Mouse (Mus musculus) forebrain, embryonic 13.5 days (tissue): ENCODE results near the gene Cxcr2. TPM values are rescaled to one million over a fixed set of nuclear protein-coding genes. Genes with fewer than 3 reads are reported as not detected.

Source experiments
- ATAC-seq: fragments of 200-750 bp; cut with Nextera tagmentation; 2 replicates; pipeline ENCODE4 v1.8.0; 2017
- H3K27ac ChIP-seq: fragments of 300-500 bp; sonication (generic); 2 replicates; pipeline ENCODE4 v1.5.1; 2015; ENCODE audit warnings: inconsistent platforms, mild to moderate bottlenecking, moderate library complexity
- H3K27me3 ChIP-seq: fragments of 300-500 bp; sonication (generic); 2 replicates; pipeline ENCODE4 v1.6.1; 2015; ENCODE audit warnings: mild to moderate bottlenecking, inconsistent platforms
- H3K36me3 ChIP-seq: fragments of 300-500 bp; sonication (generic); 2 replicates; pipeline ENCODE4 v1.6.1; 2015; ENCODE audit warnings: mild to moderate bottlenecking, inconsistent platforms; ENCODE audit not compliant: poor library complexity, severe bottlenecking
- H3K4me1 ChIP-seq: fragments of 300-500 bp; sonication (generic); 2 replicates; pipeline ENCODE4 v1.6.1; 2015; ENCODE audit warnings: inconsistent platforms
- H3K4me2 ChIP-seq: fragments of 300-500 bp; sonication (generic); 2 replicates; pipeline ENCODE4 v1.6.1; 2015; ENCODE audit warnings: inconsistent platforms, mild to moderate bottlenecking, moderate library complexity
- H3K4me3 ChIP-seq: fragments of 300-500 bp; sonication (generic); 2 replicates; pipeline ENCODE4 v1.5.1; 2015; ENCODE audit warnings: mild to moderate bottlenecking, inconsistent platforms
- H3K9ac ChIP-seq: fragments of 300-500 bp; sonication (generic); 2 replicates; pipeline ENCODE4 v1.6.1; 2015; ENCODE audit warnings: mild to moderate bottlenecking, inconsistent platforms
- H3K9me3 ChIP-seq: fragments of 300-500 bp; sonication (generic); replicated peaks from 2 replicates; pipeline ENCODE4 v1.6.1; 2016; ENCODE audit warnings: inconsistent platforms
- WGBS: fragments of 180-500 bp; shearing (Covaris S2); methylation state at CpG from one replicate; pipeline ENCODE4 v1.1.7; 2015; 5-methylcytosine and 5-hydroxymethylcytosine counted together
- polyA plus RNA-seq: library from polyadenylated mRNA; unstranded; fragments of >200 nt; fragmentation: Nextera tagmentation; extraction: Ambion mirVana; gene quantifications from 2 replicates; pipeline ENCODE4 v1.2.1, GENCODE M21; 2015

The Cxcr2 gene
- polyA plus RNA-seq: 0.14 TPM in 1 of 2 replicates, not detected in the other

DNA sequence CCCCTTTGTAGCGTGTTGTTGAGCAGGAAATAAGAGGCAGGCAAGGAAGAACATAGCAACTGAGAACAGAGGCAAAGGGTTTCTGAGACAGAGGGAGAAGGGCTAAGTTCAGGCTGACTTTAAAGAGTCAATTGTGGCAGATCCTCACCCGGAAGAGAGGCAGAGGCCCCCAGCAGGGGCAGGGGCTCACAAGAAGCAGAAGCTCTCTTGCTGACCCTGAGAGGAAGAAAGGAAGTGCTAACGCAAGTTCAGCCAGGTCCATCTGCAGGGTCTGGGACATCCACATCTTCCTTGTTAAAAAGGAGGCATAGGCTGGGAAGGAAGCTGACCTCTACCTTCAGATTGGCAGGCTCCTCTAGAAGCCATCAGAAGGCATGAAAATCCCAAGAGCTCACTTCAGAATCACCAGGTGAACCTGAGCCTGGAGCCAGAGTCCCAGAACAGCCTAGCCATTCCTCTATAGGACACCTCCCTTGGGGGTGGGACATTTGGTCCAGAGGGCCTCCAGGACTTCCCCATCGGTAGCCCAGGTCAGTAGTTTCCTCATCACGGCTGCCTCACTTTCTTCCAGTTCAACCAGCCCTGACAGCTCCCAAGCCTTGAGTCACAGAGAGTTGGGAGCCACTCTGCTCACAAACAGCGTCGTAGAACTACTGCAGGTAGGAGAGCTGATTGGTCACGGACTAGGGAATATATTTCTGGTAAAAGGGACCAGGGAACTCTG lies at the start of gene Cxcr2:
TSS of gene Cxcr2 (plus strand) at position 529 of the 724 bp plus-strand sequence.
- 83% methylated on average over 8 of the region's 8 CpGs for WGBS
- Histone ChIP-seq H3K36me3 (no peaks in the 10 kb centered on the region), H3K4me1 (0 out of 2 replicates have a peak, but pooled peaks cover 4% of the 10 kb centered on the region), H3K9me3 (no peaks in the 10 kb centered on the region), H3K27me3 (no peaks in the 10 kb centered on the region), H3K27ac (no peak within 1 kb of the TSS), H3K4me2 (no peak within 1 kb of the TSS), H3K9ac (no peak within 1 kb of the TSS), H3K4me3 (no peak within 1 kb of the TSS)
- no peak for ATAC-seq

DNA sequence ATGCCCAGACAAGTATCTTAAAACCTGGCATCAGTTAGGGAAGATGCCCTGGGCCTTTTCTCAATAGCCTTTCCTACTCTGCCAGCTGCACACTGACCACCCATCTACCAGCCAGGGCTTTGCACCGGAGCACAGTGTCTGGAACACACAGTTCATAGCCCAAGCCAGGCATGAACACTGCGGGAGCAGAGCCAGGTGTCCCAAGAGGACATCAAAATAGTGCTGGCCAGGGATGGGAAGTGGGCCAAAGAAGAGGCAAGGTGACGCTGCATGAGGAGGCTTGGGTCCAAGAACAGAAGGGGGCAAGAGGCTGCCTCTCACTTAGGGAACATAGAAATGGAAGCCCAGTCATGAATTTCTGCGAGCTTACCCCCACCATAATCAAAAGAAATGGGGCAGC lies 48.1 kb upstream of the Cxcr2 start:
- Histone ChIP-seq H3K4me3 (no peak overlapping the region), H3K4me1 (peaks cover 63% of the 10 kb centered on the region), H3K4me2 (no peak overlapping the region), H3K36me3 (no peaks in the 10 kb centered on the region), H3K9me3 (no peaks in the 10 kb centered on the region), H3K27ac (no peak overlapping the region), H3K9ac (no peak overlapping the region), H3K27me3 (no peaks in the 10 kb centered on the region)
- ATAC-seq: no peak
- WGBS: 77% methylated on average over 4 of the region's 4 CpGs

DNA sequence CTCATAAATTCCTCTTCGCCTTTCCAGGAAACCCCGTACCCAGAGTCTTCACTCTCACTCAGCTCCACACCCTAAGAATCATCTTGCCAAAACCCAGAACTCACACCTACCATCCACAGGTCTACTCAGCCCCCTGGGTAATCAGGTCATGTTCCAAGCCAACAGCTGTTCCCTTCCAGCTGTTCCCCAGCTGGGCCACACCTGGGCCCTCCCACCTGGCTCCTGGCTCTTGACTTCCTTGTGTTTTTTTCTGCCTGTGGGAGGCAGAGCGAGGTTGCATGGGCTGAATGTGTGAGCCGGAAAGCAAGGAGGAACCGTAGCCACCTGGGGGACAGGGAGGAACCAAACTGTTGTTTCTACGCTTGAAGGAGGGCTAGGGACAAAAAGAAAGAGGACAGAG lies 47.6 kb upstream of the Cxcr2 start:
- Histone ChIP-seq H3K9ac (no peak overlapping the region), H3K4me3 (no peak overlapping the region), H3K27me3 (no peaks in the 10 kb centered on the region), H3K36me3 (no peaks in the 10 kb centered on the region), H3K27ac (no peak overlapping the region), H3K4me1 (peaks cover 69% of the 10 kb centered on the region), H3K4me2 (no peak overlapping the region), H3K9me3 (no peaks in the 10 kb centered on the region)
- ATAC-seq: no peak
- WGBS: 75% methylated on average over 6 of the region's 6 CpGs

DNA sequence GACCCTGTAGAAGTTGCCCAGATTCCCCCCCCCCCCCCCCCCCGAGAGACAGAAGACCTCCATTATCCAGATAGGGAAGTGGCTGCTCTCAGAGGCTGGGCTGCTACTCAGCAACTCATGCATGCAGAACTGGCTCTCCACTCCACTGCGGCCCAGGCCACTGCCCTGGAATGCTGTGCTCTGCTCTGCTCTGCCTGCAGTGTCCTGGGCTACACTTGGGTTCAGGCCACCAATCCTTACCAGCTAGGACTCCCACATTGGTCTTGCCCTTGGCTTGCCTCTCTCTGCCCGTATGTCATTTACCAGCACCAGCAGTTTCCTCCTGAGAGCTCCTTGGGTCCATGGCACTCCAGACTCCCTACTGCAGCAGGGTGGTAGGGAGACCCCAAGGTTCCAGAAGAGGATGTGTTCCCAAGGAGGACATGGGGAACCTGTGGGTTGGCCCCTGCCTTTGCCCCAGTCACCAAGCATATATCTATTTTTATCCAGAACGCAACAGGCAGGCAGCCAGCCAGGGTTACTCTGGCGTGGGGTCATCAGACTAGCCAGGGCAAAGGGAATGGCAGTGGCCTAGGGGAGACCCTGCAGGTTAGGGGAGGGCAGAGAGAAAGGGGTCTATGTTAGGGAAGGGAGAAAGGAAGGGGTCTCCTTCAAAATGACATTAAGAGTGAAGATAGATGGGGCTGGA lies 45.7 kb upstream of the Cxcr2 start:
- H3K27ac ChIP-seq: no peak overlapping the region
- no peak overlapping the region for H3K4me3 ChIP-seq
- peaks cover 69% of the 10 kb centered on the region for H3K4me1 ChIP-seq
- ATAC-seq: no peak
- no peak overlapping the region for H3K4me2 ChIP-seq
- WGBS: 86% methylated on average over 4 of the region's 5 CpGs
- H3K36me3 ChIP-seq: no peaks in the 10 kb centered on the region
- H3K9ac ChIP-seq: no peak overlapping the region
- H3K9me3 ChIP-seq: no peaks in the 10 kb centered on the region
- H3K27me3 ChIP-seq: no peaks in the 10 kb centered on the region

DNA sequence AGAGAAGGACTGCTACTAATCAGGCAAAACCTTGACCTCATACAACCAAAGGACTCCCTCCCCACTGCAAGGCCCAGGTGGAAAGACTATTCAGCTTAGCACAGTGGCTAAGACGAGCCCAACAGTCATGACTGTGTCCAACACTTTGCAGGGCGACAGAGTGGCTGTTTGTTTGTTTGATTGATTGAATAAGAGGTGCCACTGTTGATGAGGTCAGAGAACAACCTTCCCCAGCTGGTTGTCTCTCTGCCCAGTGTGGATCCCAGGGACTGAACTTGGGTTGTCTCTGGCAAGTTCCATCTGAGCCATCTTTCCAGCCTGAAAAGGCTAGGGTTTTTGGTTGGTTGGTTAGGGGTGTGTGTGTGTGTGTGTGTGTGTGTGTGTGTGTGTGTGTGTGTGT lies 44.1 kb upstream of the Cxcr2 start:
- Histone ChIP-seq H3K36me3 (no peaks in the 10 kb centered on the region), H3K4me2 (no peak overlapping the region), H3K9ac (no peak overlapping the region), H3K9me3 (no peaks in the 10 kb centered on the region), H3K4me3 (no peak overlapping the region), H3K27me3 (no peaks in the 10 kb centered on the region), H3K27ac (peak overlapping the region; percentile 48; the same call in 1 of the 2 replicates), H3K4me1 (peaks cover 56% of the 10 kb centered on the region)
- 52% methylated on average over 2 of the region's 2 CpGs for WGBS
- no peak for ATAC-seq

DNA sequence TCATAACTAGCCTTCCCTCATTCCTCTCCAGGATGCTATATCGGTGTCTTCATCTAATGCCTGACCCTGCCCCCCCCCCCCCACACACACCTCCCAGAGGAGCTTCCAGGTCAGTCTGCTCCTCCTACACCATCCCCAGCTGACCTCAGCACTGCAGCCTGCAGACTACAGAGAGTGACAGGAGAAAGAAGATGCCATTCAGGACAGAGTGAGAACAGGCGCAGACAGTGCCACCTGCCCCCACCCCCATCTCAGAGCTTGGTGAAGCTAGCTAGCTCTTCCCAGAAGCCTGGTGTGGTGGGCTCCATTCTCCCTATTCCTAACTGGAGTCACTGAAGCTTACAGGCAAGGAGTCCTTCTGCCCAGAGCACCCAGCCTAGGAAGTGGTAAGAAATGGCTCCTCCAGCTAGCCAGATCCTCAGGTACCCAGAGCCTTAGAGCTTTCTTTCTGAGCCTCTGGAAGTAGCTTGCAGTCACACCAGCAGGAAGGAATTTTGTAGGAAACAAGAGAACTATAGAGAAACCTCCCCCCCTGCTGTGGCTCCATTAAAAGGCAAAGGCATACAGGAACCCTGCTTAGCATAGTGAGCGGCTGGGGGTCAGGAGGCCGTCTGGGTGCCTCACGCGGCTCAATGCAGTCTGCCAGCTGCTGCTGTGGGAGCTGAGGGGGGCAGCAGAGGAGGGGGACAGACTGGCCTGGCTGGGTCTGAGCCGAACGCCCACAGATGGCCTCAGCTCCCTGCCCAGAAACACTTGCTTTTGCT lies 42.7 kb upstream of the Cxcr2 start:
- peak overlapping the region; percentile 35 for H3K4me2 ChIP-seq

DNA sequence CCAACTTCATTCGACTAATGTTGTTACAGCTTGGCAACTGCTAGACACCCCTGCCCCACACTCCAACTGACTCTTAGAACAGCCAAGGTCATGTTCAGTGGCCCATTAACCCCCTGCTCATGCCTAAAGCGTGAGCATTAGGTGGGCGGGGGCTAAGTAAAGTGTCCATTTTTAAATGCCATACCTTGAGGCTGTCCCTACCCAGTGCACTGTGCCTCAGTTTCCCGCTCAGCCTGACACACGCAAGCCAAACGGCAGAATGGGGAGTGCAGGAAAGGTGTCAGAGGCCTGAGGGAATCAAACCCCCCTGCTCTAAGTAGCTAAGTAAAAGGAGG lies 42.1 kb upstream of the Cxcr2 start:
- Histone ChIP-seq H3K36me3 (no peaks in the 10 kb centered on the region), H3K4me3 (no peak overlapping the region), H3K9me3 (no peaks in the 10 kb centered on the region), H3K9ac (peak overlapping the region; percentile 27; the same call in 1 of the 2 replicates), H3K27me3 (no peaks in the 10 kb centered on the region), H3K4me2 (peak overlapping the region; percentile 35), H3K27ac (peak overlapping the region; percentile 84), H3K4me1 (peaks cover 44% of the 10 kb centered on the region)
- ATAC-seq: no peak
- WGBS: 15% methylated on average over 6 of the region's 6 CpGs

More for the DNA sequence above, 42.7 kb upstream of the Cxcr2 start:
- Histone ChIP-seq H3K4me3 (no peak overlapping the region), H3K27me3 (no peaks in the 10 kb centered on the region), H3K4me1 (peaks cover 48% of the 10 kb centered on the region), H3K27ac (peak overlapping the region; percentile 84), H3K9ac (peak overlapping the region; percentile 27; the same call in 1 of the 2 replicates), H3K36me3 (no peaks in the 10 kb centered on the region), H3K9me3 (no peaks in the 10 kb centered on the region)
- ATAC-seq: peak; percentile 90
- 4% methylated on average over 8 of the region's 8 CpGs for WGBS

DNA sequence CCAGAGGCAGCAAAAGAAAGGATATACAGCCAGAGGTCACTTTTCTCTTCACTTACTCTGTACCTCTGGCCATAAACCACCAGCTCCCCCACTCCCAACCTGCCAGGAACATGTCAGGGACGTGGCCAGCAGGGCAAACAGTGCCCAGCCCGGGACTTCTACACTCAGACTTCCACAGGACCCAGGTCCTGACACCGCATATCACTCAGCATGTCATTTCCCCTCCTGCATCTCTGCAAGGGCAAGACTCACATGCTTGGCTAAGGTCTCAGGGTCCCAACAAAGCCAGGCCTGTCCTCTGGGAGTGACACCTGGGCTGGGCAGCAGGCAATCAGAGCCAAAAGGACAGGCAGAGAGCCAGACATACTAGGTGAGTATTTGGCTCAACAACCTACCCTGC lies 40.7 kb upstream of the Cxcr2 start:
- Histone ChIP-seq H3K27me3 (no peaks in the 10 kb centered on the region), H3K9ac (no peak overlapping the region), H3K4me3 (no peak overlapping the region), H3K9me3 (no peaks in the 10 kb centered on the region), H3K4me1 (peaks cover 41% of the 10 kb centered on the region), H3K4me2 (no peak overlapping the region), H3K27ac (no peak overlapping the region), H3K36me3 (no peaks in the 10 kb centered on the region)
- 63% methylated on average over 3 of the region's 3 CpGs for WGBS
- ATAC-seq: no peak

DNA sequence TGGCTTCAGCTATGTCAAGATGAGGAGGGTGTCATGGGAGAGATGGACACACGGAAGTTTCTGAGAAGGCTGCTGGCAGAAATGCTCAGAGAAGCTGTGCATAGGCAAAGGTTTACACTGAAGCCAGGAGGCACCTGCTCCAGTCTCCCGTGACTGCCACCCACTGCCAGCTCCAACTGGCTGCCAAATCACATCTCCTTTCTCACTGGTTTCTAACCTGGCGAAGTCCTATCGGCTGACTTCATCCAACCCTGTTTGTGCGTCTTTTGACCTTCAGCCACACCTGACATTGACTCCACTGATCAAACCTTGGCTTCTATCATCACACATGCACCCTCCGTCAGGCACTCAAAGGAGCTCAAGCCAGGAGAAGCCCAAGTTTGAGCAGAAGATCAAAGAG lies 35.9 kb upstream of the Cxcr2 start:
- no peak overlapping the region for H3K9ac ChIP-seq
- no peaks in the 10 kb centered on the region for H3K9me3 ChIP-seq
- peaks cover 36% of the 10 kb centered on the region for H3K4me1 ChIP-seq
- WGBS: 92% methylated on average over 6 of the region's 6 CpGs
- H3K4me2 ChIP-seq: no peak overlapping the region
- no peak overlapping the region for H3K4me3 ChIP-seq
- H3K36me3 ChIP-seq: no peaks in the 10 kb centered on the region
- no peak for ATAC-seq
- H3K27ac ChIP-seq: no peak overlapping the region
- H3K27me3 ChIP-seq: peaks cover 3% of the 10 kb centered on the region; the same call in 1 of the 2 replicates

DNA sequence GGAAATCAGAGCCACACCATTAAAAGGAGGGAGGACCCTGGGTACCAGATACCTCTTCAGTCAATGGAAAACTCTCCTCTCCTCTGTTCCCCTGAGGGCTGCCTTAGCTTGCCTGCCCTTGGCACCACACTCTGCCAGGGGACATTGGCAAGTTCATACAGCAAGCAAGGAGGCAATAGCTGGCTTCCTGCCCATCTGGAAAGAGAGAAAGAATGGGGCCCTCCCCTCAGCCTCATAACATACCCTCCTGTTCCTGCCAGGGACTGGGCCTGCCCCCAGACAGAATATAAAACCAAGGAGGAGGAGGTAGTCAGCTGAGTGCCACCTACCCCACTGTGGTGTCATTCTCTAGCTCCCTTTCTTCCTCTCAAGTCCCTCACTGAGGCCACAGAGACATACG lies 34.7 kb upstream of the Cxcr2 start:
- WGBS: 79% methylated on average over 1 of the region's 1 CpGs
- Histone ChIP-seq H3K4me2 (no peak overlapping the region), H3K9ac (no peak overlapping the region), H3K27me3 (peaks cover 15% of the 10 kb centered on the region), H3K27ac (no peak overlapping the region), H3K4me3 (no peak overlapping the region), H3K9me3 (no peaks in the 10 kb centered on the region), H3K4me1 (peaks cover 36% of the 10 kb centered on the region), H3K36me3 (no peaks in the 10 kb centered on the region)
- ATAC-seq: peak; percentile 54

DNA sequence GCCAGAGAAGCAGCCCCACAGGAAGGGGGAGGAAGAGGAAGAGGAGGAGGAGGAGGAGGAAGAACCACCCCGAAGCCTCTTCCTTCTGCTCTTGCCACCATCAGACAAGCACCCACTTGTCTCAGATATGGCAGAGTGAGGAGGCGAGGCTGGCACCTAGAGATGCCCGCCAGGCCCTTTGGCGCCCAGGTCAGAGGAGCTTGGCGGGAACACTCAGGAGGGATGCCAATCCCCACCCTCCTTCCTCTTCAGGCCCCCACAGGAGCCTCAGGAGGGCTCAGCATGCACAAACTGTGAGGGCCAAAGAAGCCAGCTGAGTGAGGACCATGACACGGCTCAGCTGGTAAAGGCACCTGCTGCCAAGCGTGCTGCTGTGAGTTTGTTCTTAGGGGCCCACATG lies 32.7 kb upstream of the Cxcr2 start:
- no peak overlapping the region for H3K4me2 ChIP-seq
- no peak overlapping the region for H3K9ac ChIP-seq
- WGBS: 86% methylated on average over 7 of the region's 7 CpGs
- no peak overlapping the region for H3K27ac ChIP-seq
- no peak for ATAC-seq
- H3K27me3 ChIP-seq: peaks cover 21% of the 10 kb centered on the region
- H3K4me1 ChIP-seq: peaks cover 48% of the 10 kb centered on the region
- H3K4me3 ChIP-seq: no peak overlapping the region
- H3K36me3 ChIP-seq: no peaks in the 10 kb centered on the region
- no peaks in the 10 kb centered on the region for H3K9me3 ChIP-seq
